ENCODE assay signal across 32 mouse cellular contexts in the genomic region with DNA sequence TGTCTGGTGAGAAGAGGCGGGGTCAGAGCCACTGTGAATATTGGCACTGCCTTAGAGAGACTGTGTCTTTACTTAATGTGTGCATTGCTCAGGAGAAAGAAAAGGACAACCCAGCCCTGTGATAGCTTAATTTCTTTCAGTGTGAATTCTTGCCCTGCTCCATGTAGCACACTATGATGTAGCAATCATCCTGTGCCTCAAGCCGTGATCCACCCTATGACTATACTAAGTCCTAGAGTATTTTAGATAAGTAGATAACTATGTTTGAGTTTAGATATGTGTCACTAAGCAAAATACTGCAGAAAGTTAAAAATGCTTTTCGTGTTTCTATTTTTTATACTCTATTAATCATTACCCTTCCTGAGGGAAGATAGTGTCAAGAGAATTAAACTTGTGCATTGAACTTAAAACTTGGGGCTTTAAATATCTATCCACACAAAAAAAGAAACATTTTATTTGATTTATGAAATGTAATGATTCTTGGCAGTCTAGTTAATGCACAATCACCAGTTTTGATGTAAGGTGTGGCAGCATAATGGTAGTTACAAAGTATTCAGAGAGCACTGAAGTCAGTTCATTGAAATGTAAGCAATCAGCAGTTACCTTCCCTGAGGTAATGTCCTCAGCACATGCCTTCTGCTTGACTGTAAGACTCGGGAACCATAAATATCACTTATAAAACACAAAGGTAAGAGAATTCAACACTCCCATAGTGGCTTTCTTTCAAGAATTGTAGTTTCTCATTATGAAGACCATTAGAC. TPM values are rescaled to one million over a fixed set of nuclear protein-coding genes. Genes with fewer than 3 reads are reported as not detected.
"Had no signal": no experiment of that assay in that cellular context is flagged by ENCODE, and none has a peak within 500 bp of the region (broad histone marks: within the 10 kb centered on the region; RNA-seq: fewer than 3 reads in every experiment).

No protein-coding gene starts in this region.

- H3K4me2 ChIP-seq: limb, embryonic 12.5 days; limb, embryonic 13.5 days; limb, embryonic 15.5 days; liver, embryonic 11.5 days; liver, embryonic 12.5 days; liver, embryonic 13.5 days; liver, embryonic 15.5 days; lung, embryonic 14.5 days; lung, embryonic 15.5 days; midbrain, embryonic 11.5 days; midbrain, embryonic 12.5 days; midbrain, embryonic 13.5 days; midbrain, embryonic 15.5 days had no signal

- H3K9ac ChIP-seq: limb, embryonic 12.5 days; limb, embryonic 13.5 days; limb, embryonic 15.5 days; liver, embryonic 12.5 days; liver, embryonic 13.5 days; liver, embryonic 14.5 days; liver, embryonic 15.5 days; liver, postnatal 0 days; lung, embryonic 14.5 days; lung, embryonic 15.5 days; midbrain, embryonic 12.5 days; midbrain, embryonic 13.5 days; midbrain, embryonic 15.5 days had no signal

- H3K4me1 ChIP-seq: limb, embryonic 10.5 days; limb, embryonic 12.5 days; limb, embryonic 13.5 days; limb, embryonic 15.5 days; liver, embryonic 12.5 days; liver, embryonic 13.5 days; liver, embryonic 15.5 days; lung, embryonic 15.5 days; megakaryocyte, embryonic 14.5 days; midbrain, embryonic 10.5 days; midbrain, embryonic 12.5 days; midbrain, embryonic 13.5 days; midbrain, embryonic 15.5 days had no signal

- H3K27ac ChIP-seq: limb, embryonic 10.5 days; limb, embryonic 12.5 days; limb, embryonic 13.5 days; limb, embryonic 15.5 days; liver, embryonic 12.5 days; liver, embryonic 13.5 days; liver, embryonic 14.5 days; liver, embryonic 15.5 days; lung, embryonic 15.5 days; macrophage; midbrain, embryonic 10.5 days; midbrain, embryonic 12.5 days; midbrain, embryonic 13.5 days; midbrain, embryonic 15.5 days had no signal

- H3K9me3 ChIP-seq: limb, embryonic 10.5 days; limb, embryonic 12.5 days; limb, embryonic 13.5 days; limb, embryonic 15.5 days; liver, embryonic 12.5 days; liver, embryonic 13.5 days; liver, embryonic 15.5 days; lung, embryonic 15.5 days; megakaryocyte, embryonic 14.5 days; midbrain, embryonic 10.5 days; midbrain, embryonic 12.5 days; midbrain, embryonic 13.5 days; midbrain, embryonic 15.5 days had no signal

- ATAC-seq: liver, embryonic 12.5 days; liver, postnatal 0 days; lung, postnatal 0 days; midbrain, embryonic 13.5 days; midbrain, embryonic 15.5 days; midbrain, embryonic 16.5 days had no signal

- H3K4me3 ChIP-seq: limb, embryonic 10.5 days; limb, embryonic 12.5 days; limb, embryonic 13.5 days; limb, embryonic 15.5 days; liver, embryonic 12.5 days; liver, embryonic 13.5 days; liver, embryonic 15.5 days; lung, embryonic 15.5 days; megakaryocyte, embryonic 14.5 days; midbrain, embryonic 10.5 days; midbrain, embryonic 12.5 days; midbrain, embryonic 13.5 days; midbrain, embryonic 15.5 days; myocyte had no signal

- H3K27me3 ChIP-seq: limb, embryonic 12.5 days; limb, embryonic 13.5 days; limb, embryonic 15.5 days; liver, embryonic 12.5 days; liver, embryonic 13.5 days; liver, embryonic 15.5 days; lung, embryonic 15.5 days; megakaryocyte, embryonic 14.5 days; midbrain, embryonic 12.5 days; midbrain, embryonic 13.5 days; midbrain, embryonic 15.5 days had no signal

- DNase-seq: left cerebral cortex, postnatal 4 days; liver; liver, embryonic 13.5 days; liver, postnatal 0 days; lung, adult 18-20 months; lung, adult 2 months; lung, embryonic 14.5 days; lung, postnatal 10 days; lung, postnatal 14 days; lung, postnatal 36 days; lung, postnatal 4 days; midbrain, embryonic 14.5 days had no signal

- H3K36me3 ChIP-seq: limb, embryonic 10.5 days; limb, embryonic 12.5 days; limb, embryonic 13.5 days; limb, embryonic 15.5 days; liver, embryonic 12.5 days; liver, embryonic 13.5 days; liver, embryonic 15.5 days; lung, embryonic 15.5 days; midbrain, embryonic 10.5 days; midbrain, embryonic 12.5 days; midbrain, embryonic 13.5 days; midbrain, embryonic 15.5 days had no signal

RNA-seq across cellular contexts. Expression of a gene that starts 22.1 kb away (rescaled TPM):
- polyA plus RNA-seq: liver, adult 2 months; liver, embryonic 12.5 days; liver, postnatal 0 days; macrophage; myocyte had no signal
